Mouse (Mus musculus) liver, adult 2 months (tissue): Measurements from ENCODE around the gene Eif4a1. TPM values are rescaled to one million over a fixed set of nuclear protein-coding genes. Genes with fewer than 3 reads are reported as not detected.

Experiments
- DNase-seq: peaks from one replicate; pipeline ENCODE4 v3.0.0-alpha.2; 2011; ENCODE audit warnings: low read depth, low spot score; ENCODE audit errors: extremely low read depth
- H3K27ac ChIP-seq: fragments of 200-500 bp; replicated peaks from 2 replicates; pipeline ENCODE4 v1.5.1; 2012; ENCODE audit warnings: low read depth, mild to moderate bottlenecking, control low read depth, inconsistent platforms, low read length; ENCODE audit not compliant: insufficient read depth
- H3K27me3 ChIP-seq: fragments of 200-500 bp; 2 replicates; pipeline ENCODE4 v1.6.1; 2012; ENCODE audit warnings: mild to moderate bottlenecking, moderate library complexity, low read length, inconsistent platforms; ENCODE audit not compliant: control insufficient read depth, insufficient read depth
- H3K36me3 ChIP-seq: fragments of 200-500 bp; 2 replicates; pipeline ENCODE4 v1.6.1; 2012; ENCODE audit warnings: low read length, inconsistent platforms; ENCODE audit not compliant: control insufficient read depth, insufficient read depth
- H3K4me1 ChIP-seq: fragments of 200-500 bp; 2 replicates; pipeline ENCODE4 v1.6.1; 2011; ENCODE audit warnings: low read length; ENCODE audit not compliant: control insufficient read depth, insufficient read depth
- H3K4me3 ChIP-seq: fragments of 200-500 bp; 2 replicates; pipeline ENCODE4 v1.5.1; 2011; ENCODE audit warnings: low read depth, mild to moderate bottlenecking, control low read depth, low read length, moderate library complexity; ENCODE audit not compliant: insufficient read depth
- H3K79me2 ChIP-seq: fragments of 200-500 bp; 2 replicates; pipeline ENCODE4 v1.6.1; 2012; ENCODE audit warnings: inconsistent platforms, mild to moderate bottlenecking, low read length, moderate library complexity; ENCODE audit not compliant: control insufficient read depth, insufficient read depth
- H3K9ac ChIP-seq: fragments of 200-500 bp; 2 replicates; pipeline ENCODE4 v1.6.1; 2012; ENCODE audit warnings: low read depth, mild to moderate bottlenecking, control low read depth, inconsistent platforms, low read length
- CTCF ChIP-seq: fragments of 200-500 bp; IDR thresholded peaks from 2 replicates; pipeline ENCODE4 v1.5.1; 2011; ENCODE audit warnings: low read depth, low read length, control low read depth
- POLR2A ChIP-seq: fragments of 200-500 bp; IDR thresholded peaks from 2 replicates; pipeline ENCODE4 v1.6.1; 2011; ENCODE audit warnings: low read length, control low read depth; ENCODE audit not compliant: insufficient read depth; ENCODE audit errors: extremely low read depth
- WGBS: fragments of 180-500 bp; shearing (Covaris S2); methylation state at CpG from one replicate; pipeline ENCODE4 v1.1.7; 2018; 5-methylcytosine and 5-hydroxymethylcytosine counted together
- polyA plus RNA-seq: library from polyadenylated mRNA; depleted of rRNA; stranded (reverse); fragments of >200 nt; gene quantifications from 2 replicates; pipeline ENCODE4 v1.2.3, GENCODE M21; 2012
- total RNA-seq: library from RNA; depleted of rRNA; stranded (reverse); fragments of >200 nt; gene quantifications from 2 replicates; pipeline ENCODE4 v1.2.3, GENCODE M21; 2014

Gene Eif4a1
- total and polyA plus RNA-seq, 2 experiments, result 221 to 370 TPM

DNA sequence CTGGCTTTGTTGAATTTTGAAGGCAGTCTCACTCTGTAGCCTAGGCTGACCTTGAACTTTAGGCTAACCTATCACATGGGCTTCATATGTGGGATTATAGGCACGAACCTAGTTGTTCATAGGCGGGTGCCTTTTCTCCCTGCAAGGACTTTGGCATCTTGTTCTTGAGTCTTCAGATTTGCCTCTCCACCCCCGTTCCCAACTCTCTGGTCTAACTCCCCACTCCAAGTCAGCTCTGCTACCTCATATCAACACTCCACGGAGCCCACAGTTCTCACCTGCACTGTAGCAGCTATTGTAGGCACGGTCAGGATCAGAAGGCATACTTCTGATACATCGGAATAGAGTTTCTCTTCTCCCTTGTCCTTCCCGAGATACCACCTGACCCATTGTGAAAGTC is 11.4 kb upstream of the Eif4a1 start:
- Histone ChIP-seq H3K4me3 (no peak overlapping the region), H3K79me2 (peaks cover 11% of the 10 kb centered on the region; the same call in 1 of the 2 replicates), H3K36me3 (no peaks in the 10 kb centered on the region; the same call in 1 of the 2 replicates), H3K4me1 (peaks cover 11% of the 10 kb centered on the region), H3K27ac (no peak overlapping the region), H3K27me3 (no peaks in the 10 kb centered on the region), H3K9ac (no peak overlapping the region)
- WGBS, result 82% methylated on average over 7 of the region's 7 CpGs
- no peak for DNase-seq
- no peak for TF ChIP-seq POLR2A
- TF ChIP-seq CTCF, result no peak

DNA sequence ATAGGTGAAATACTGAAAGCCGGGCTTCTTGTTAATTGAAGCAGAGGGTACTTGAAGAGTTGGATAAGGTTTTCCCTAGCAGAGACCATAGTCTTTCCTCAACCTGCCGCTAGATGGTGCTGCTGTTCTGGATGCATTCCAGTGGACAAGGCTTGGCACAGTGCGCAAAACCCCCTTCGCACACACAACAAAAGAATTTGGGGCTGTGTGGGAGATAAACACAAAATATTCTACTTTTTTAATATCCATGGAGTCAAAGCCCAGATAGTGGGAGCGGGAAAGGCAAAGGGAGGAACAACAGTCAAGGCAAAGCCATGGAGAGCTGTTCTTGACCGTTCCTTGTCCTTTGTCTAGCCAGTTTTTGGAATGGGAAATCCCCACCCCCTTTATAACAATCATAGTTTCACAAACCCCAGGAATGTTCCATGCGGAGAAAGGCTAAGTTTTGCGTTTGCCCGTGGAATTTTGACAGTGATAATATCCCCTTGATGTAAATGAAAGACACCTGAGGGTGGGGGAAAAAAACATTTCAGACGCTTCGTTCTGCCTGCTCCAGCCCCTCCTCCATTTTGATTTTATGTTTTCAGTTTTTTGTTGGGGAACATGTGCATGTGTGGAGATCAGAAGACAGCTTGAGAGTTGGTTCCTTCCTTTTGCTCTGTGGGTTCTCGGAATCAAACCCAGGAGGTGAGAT is 10.8 kb upstream of the Eif4a1 start:
- peak; percentile 66 for DNase-seq
- Histone ChIP-seq H3K4me3 (no peak overlapping the region), H3K79me2 (peaks cover 11% of the 10 kb centered on the region; the same call in 1 of the 2 replicates), H3K9ac (no peak overlapping the region), H3K36me3 (peaks cover 6% of the 10 kb centered on the region), H3K4me1 (peaks cover 11% of the 10 kb centered on the region), H3K27me3 (no peaks in the 10 kb centered on the region), H3K27ac (no peak overlapping the region)
- 26% methylated on average over 12 of the region's 12 CpGs for WGBS
- TF ChIP-seq CTCF (peak; percentile 87), POLR2A (no peak)

DNA sequence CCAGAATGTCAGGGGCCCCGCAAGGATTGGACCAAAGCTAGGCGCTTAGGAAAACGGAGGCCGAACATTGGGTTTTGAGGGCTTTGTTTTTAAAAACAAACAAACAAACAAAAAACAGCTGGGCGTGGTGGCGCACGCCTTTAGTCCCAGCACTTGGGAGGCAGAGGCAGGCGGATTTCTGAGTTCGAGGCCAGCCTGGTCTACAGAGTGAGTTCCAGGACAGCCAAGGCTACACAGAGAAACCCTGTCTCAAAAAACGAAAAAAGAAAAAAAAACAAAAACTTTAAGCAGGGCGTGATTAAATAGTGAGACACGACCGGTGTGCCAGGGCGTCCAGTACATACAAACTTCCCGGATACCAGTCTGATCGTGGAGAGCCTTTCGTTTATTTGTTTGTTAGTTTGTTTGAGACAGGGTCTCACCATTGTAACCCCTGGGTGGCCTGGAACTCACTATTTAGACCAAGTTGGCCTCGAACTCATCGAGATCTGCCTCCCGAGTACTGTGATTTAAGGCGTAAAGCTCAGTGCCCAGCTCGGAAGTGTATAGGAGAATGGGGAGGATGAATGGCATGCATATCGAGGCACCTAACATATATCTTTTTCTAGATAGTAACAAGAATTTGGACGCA is 10.1 kb upstream of the Eif4a1 start:
- DNase-seq, result no peak
- TF ChIP-seq CTCF (no peak), POLR2A (no peak)
- H3K36me3 ChIP-seq, result peaks cover 10% of the 10 kb centered on the region
- H3K27me3 ChIP-seq, result no peaks in the 10 kb centered on the region
- 15% methylated on average over 24 of the region's 24 CpGs for WGBS
- H3K4me3 ChIP-seq, result peak overlapping the region; percentile 78
- H3K4me1 ChIP-seq, result peaks cover 11% of the 10 kb centered on the region
- H3K27ac ChIP-seq, result peak overlapping the region; percentile 94
- peak overlapping the region; percentile 84 for H3K9ac ChIP-seq
- H3K79me2 ChIP-seq, result peaks cover 11% of the 10 kb centered on the region; the same call in 1 of the 2 replicates

DNA sequence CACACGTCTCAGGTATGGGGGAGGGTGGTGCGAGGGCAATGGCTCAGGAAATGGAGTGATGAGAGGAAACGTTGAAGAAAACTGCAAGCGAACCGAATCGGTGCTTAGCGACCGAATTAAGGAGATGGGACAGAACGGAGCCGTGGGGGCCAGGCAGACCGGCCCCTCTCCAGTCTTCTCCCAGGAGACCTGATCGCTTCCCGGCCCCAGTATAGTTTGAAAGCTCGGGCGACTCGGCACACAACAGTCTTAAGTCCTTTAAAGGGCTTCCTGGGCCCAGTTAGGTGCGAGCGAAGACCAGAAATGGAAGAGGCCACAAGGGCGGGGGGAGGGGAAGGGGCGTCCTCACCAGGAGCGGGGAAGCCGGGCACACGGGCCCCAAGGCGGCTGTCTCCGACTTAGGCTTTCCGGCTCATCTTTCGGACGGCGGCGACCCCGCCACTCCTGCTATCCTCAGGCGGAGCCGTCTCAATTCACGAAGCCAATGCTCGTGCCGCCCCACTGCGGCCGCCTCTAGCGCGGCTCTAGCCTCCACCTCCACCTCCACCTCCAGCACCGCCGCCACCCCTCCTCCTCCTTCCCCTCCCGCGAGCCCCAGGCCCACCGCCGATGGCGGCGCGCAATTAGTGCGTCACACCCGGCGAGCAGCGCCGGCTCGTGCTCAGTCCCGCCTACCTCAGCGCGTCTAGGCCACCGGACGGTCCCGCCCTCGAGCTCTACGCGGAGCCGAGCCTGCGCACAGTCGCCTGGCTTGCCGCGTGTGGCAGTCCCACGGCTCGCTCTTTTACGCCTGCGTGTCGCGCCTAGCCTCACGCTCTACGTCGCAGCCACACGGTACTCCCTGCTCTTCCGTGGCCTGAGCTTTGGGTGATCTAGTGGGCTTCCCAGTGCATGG is 9.3 kb upstream of the Eif4a1 start, which contains the start of gene Senp3:
Gene Senp3, minus strand, starts transcription at position 771 of the 895 bp plus-strand sequence.
- WGBS, result under 1% methylated on average over 78 of the region's 80 CpGs
- H3K4me1 ChIP-seq, result peaks cover 11% of the 10 kb centered on the region
- H3K4me3 ChIP-seq, result peak within 1 kb of the TSS; percentile 78

DNA sequence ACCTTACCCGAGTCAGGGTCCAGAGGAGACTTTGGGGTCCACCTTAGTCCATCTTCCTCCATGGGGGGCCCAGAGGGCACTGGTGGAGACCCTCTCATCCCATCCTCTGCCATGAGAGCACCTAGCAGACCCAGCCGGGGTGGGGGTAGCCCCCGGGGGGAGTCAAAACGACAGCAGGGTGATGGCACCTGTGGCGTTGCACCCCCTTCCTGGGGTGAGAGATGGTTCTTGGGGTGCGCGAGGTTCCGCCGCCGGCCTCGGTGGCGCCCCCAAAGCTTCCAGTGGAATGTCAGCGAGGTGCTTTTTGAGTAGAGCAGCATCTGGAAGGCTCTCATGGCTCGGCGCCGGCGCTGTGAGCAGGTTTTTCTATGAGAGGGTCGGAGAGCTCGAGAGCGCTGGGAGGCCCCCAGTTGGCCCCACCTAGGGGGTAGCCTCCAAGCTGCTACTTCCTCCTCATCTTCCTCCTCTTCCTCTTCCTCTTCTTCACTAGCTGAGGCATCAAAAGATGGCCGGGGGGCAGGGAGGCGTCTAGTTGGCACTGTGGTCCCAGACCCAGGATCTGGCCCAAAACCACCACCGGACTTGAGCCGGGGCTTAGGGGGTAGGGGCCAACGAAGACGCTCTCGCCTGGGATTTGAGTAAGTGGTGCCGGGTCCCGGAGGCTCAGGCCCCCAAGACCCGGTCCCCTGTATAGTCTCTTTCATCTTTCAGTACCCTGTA is 8.1 kb upstream of the Eif4a1 start:
- no peaks in the 10 kb centered on the region for H3K27me3 ChIP-seq
- peaks cover 14% of the 10 kb centered on the region; the same call in 1 of the 2 replicates for H3K79me2 ChIP-seq
- H3K36me3 ChIP-seq, result peaks cover 24% of the 10 kb centered on the region
- no peak overlapping the region for H3K4me3 ChIP-seq
- peaks cover 5% of the 10 kb centered on the region for H3K4me1 ChIP-seq
- TF ChIP-seq POLR2A, result no peak
- TF ChIP-seq CTCF, result no peak
- WGBS, result 85% methylated on average over 30 of the region's 30 CpGs
- DNase-seq, result no peak
- H3K9ac ChIP-seq, result no peak overlapping the region
- no peak overlapping the region for H3K27ac ChIP-seq

More for the DNA sequence above, 9.3 kb upstream of the Eif4a1 start, which contains the start of gene Senp3:
- peak within 1 kb of the TSS; percentile 94 for H3K27ac ChIP-seq
- H3K27me3 ChIP-seq, result no peaks in the 10 kb centered on the region
- H3K79me2 ChIP-seq, result peaks cover 11% of the 10 kb centered on the region; the same call in 1 of the 2 replicates
- peaks cover 15% of the 10 kb centered on the region for H3K36me3 ChIP-seq
- peak; percentile 85 for DNase-seq
- TF ChIP-seq POLR2A (peak; percentile 86), CTCF (no peak)
- peak within 1 kb of the TSS; percentile 84 for H3K9ac ChIP-seq
